Mouse (Mus musculus) heart, embryonic 14.5 days (tissue): Measurements from ENCODE around the gene Rnf130. TPM values are rescaled to one million over a fixed set of nuclear protein-coding genes. Genes with fewer than 3 reads are reported as not detected.

Experiments used
- ATAC-seq: fragments of 200-750 bp; cut with Nextera tagmentation; 2 replicates; pipeline ENCODE4 v1.8.0; 2017; ENCODE audit warnings: low read depth, moderate TSS enrichment; ENCODE audit not compliant: insufficient number of reproducible peaks, insufficient read depth, low FRiP score
- H3K27ac ChIP-seq, 2 experiments: fragments of 200-500 bp in 1 of 2; fragments of 300-500 bp in 1 of 2; sonication (generic) in 1 of 2; replicated peaks in 1 of 2; 2 replicates each; pipeline ENCODE4 v1.5.1; 2012 to 2014; ENCODE audit warnings: low read depth in 2 of 2, low read length in 2 of 2, control low read depth in 1 of 2, mild to moderate bottlenecking in 1 of 2, mixed read lengths in 1 of 2; ENCODE audit not compliant: control insufficient read depth in 1 of 2, insufficient read depth in 1 of 2
- H3K27me3 ChIP-seq: fragments of 300-500 bp; sonication (generic); 2 replicates; pipeline ENCODE4 v1.6.1; 2014; ENCODE audit warnings: mild to moderate bottlenecking, low read length, control low read depth; ENCODE audit not compliant: control insufficient read depth, insufficient read depth
- H3K36me3 ChIP-seq: fragments of 300-500 bp; sonication (generic); 2 replicates; pipeline ENCODE4 v1.6.1; 2014; ENCODE audit warnings: mild to moderate bottlenecking, control low read depth, low read length, mixed read lengths; ENCODE audit not compliant: control insufficient read depth, insufficient read depth
- H3K4me1 ChIP-seq, 2 experiments: fragments of 200-500 bp in 1 of 2; fragments of 300-500 bp in 1 of 2; sonication (generic) in 1 of 2; 2 replicates each; pipeline ENCODE4 v1.6.1; 2012 to 2014; ENCODE audit warnings: low read length in 2 of 2, control low read depth in 1 of 2, mixed read lengths in 1 of 2; ENCODE audit not compliant: control insufficient read depth in 2 of 2, insufficient read depth in 2 of 2
- H3K4me2 ChIP-seq: fragments of 300-500 bp; sonication (generic); 2 replicates; pipeline ENCODE4 v1.6.1; 2014; ENCODE audit warnings: mild to moderate bottlenecking, low read length
- H3K4me3 ChIP-seq, 2 experiments: fragments of 200-500 bp in 1 of 2; fragments of 300-500 bp in 1 of 2; sonication (generic) in 1 of 2; 2 replicates each; pipeline ENCODE4 v1.5.1; 2012 to 2014; ENCODE audit warnings: low read length in 2 of 2, mild to moderate bottlenecking in 2 of 2, control low read depth in 1 of 2, low read depth in 1 of 2, moderate library complexity in 1 of 2; ENCODE audit not compliant: control insufficient read depth in 1 of 2, insufficient read depth in 1 of 2
- H3K9ac ChIP-seq: fragments of 300-500 bp; sonication (generic); 2 replicates; pipeline ENCODE4 v1.6.1; 2014; ENCODE audit warnings: mild to moderate bottlenecking, low read length
- H3K9me3 ChIP-seq: fragments of 300-500 bp; sonication (generic); 2 replicates; pipeline ENCODE4 v1.6.1; 2016; ENCODE audit warnings: low read length, control low read depth; ENCODE audit not compliant: control insufficient read depth
- WGBS: fragments of 180-500 bp; shearing (Covaris S2); extraction: QIAGEN DNeasy Blood & Tissue Kit; methylation state at CpG from one replicate; pipeline ENCODE4 v1.1.7; 2014; 5-methylcytosine and 5-hydroxymethylcytosine counted together
- polyA plus RNA-seq: library from polyadenylated mRNA; unstranded; fragments of >200 nt; fragmentation: Nextera tagmentation; extraction: Ambion mirVana; gene quantifications from 2 replicates; pipeline ENCODE4 v1.2.1, GENCODE M21; 2014

The Rnf130 gene
- polyA plus RNA-seq, 1 experiment from 2014 or later, result 40.0 TPM

DNA sequence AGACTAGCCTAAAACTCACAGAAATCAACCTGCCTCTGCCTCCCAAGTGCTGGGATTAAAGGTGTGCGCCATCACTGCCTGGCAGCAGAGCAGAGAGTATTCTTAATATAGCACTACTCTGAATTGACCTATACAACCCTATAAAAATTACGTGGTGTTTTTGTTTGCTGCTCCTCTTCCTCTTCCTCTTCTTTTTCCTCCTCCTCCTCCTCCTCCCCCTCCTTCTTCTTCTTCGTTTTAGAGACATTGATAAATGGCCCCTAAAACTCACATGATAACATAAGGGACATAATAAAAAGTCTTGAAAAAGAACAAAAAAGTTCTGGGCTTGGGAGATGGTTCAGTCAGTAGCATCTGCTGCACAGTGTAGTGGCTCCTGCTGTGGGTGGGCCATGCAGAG lies 16.0 kb downstream of the Rnf130 start:
- Histone ChIP-seq H3K9ac (no peak overlapping the region), H3K4me1 (peaks cover 0 to 2% of the 10 kb centered on the region in 2 experiments; a peak in 2 of 4 replicates), H3K4me2 (no peak overlapping the region), H3K9me3 (no peaks in the 10 kb centered on the region), H3K4me3 (no peak overlapping the region), H3K27ac (no peak overlapping the region), H3K36me3 (no peaks in the 10 kb centered on the region), H3K27me3 (no peaks in the 10 kb centered on the region)
- 75% methylated on average over 3 of the region's 3 CpGs for WGBS
- ATAC-seq, result no peak

GRCm38 (mm10) chr11:50042345-50042997 lies 17.3 kb downstream of the Rnf130 start:
- no peak overlapping the region for H3K27ac ChIP-seq
- no peaks in the 10 kb centered on the region for H3K36me3 ChIP-seq
- peaks cover 4 to 6% of the 10 kb centered on the region in 2 experiments for H3K4me1 ChIP-seq
- 67% methylated on average over 4 of the region's 4 CpGs for WGBS
- H3K27me3 ChIP-seq, result no peaks in the 10 kb centered on the region
- H3K9me3 ChIP-seq, result no peaks in the 10 kb centered on the region
- no peak overlapping the region for H3K4me2 ChIP-seq
- no peak overlapping the region for H3K9ac ChIP-seq
- no peak for ATAC-seq
- no peak overlapping the region for H3K4me3 ChIP-seq

GRCm38 (mm10) chr11:50044454-50044853 lies 19.3 kb downstream of the Rnf130 start:
- Histone ChIP-seq H3K9ac (no peak overlapping the region), H3K4me2 (no peak overlapping the region), H3K4me3 (no peak overlapping the region), H3K36me3 (no peaks in the 10 kb centered on the region), H3K27me3 (no peaks in the 10 kb centered on the region), H3K9me3 (no peaks in the 10 kb centered on the region), H3K27ac (no peak overlapping the region), H3K4me1 (peaks cover 6 to 18% of the 10 kb centered on the region in 2 experiments)
- no peak for ATAC-seq
- 56% methylated on average over 4 of the region's 4 CpGs for WGBS

GRCm38 (mm10) chr11:50047610-50048009 lies 22.5 kb downstream of the Rnf130 start:
- no peak for ATAC-seq
- Histone ChIP-seq H3K4me1 (peaks cover 4 to 18% of the 10 kb centered on the region in 2 experiments), H3K27me3 (no peaks in the 10 kb centered on the region), H3K9ac (no peak overlapping the region), H3K4me3 (no peak overlapping the region), H3K36me3 (no peaks in the 10 kb centered on the region), H3K27ac (no peak overlapping the region), H3K9me3 (no peaks in the 10 kb centered on the region), H3K4me2 (no peak overlapping the region)
- WGBS, result 86% methylated on average over 1 of the region's 1 CpGs

- Histone ChIP-seq H3K9me3 (no peaks in the 10 kb centered on the region), H3K27me3 (no peaks in the 10 kb centered on the region), H3K9ac (no peak overlapping the region), H3K27ac (0 out of 4 replicates have a peak overlapping the region, but pooled peaks of 1 of the 2 experiments have one; percentile 24), H3K36me3 (peaks cover 2% of the 10 kb centered on the region; the same call in 1 of the 2 replicates), H3K4me3 (no peak overlapping the region), H3K4me2 (0 out of 2 replicates have a peak overlapping the region, but pooled peaks have one; percentile 16), H3K4me1 (peaks cover 4 to 18% of the 10 kb centered on the region in 2 experiments)
- WGBS, result 10% methylated on average over 6 of the region's 6 CpGs
- 0 out of 2 replicates have a peak, but pooled peaks have one; percentile 43 for ATAC-seq
These were observed 23.0 kb downstream of the Rnf130 start for GRCm38 (mm10) chr11:50048115-50048514.

GRCm38 (mm10) chr11:50050392-50050791 lies 25.2 kb downstream of the Rnf130 start:
- no peaks in the 10 kb centered on the region for H3K9me3 ChIP-seq
- no peak overlapping the region for H3K27ac ChIP-seq
- H3K9ac ChIP-seq, result no peak overlapping the region
- H3K4me3 ChIP-seq, result no peak overlapping the region
- WGBS, result 82% methylated on average over 6 of the region's 6 CpGs
- no peaks in the 10 kb centered on the region for H3K27me3 ChIP-seq
- H3K4me2 ChIP-seq, result no peak overlapping the region
- H3K36me3 ChIP-seq, result peaks cover 17% of the 10 kb centered on the region
- ATAC-seq, result no peak
- peaks cover 4 to 18% of the 10 kb centered on the region in 2 experiments for H3K4me1 ChIP-seq

GRCm38 (mm10) chr11:50057713-50058112 lies 32.6 kb downstream of the Rnf130 start:
- Histone ChIP-seq H3K27me3 (no peaks in the 10 kb centered on the region), H3K36me3 (peaks cover 17% of the 10 kb centered on the region), H3K4me1 (peaks cover 2 to 4% of the 10 kb centered on the region in 2 experiments; a peak in 3 of 4 replicates), H3K27ac (no peak overlapping the region), H3K4me2 (no peak overlapping the region), H3K9ac (no peak overlapping the region), H3K4me3 (no peak overlapping the region), H3K9me3 (no peaks in the 10 kb centered on the region)
- no peak for ATAC-seq
- 81% methylated on average over 2 of the region's 2 CpGs for WGBS
